9 mouse cellular contexts compared by ENCODE assay signal in the genomic region with DNA sequence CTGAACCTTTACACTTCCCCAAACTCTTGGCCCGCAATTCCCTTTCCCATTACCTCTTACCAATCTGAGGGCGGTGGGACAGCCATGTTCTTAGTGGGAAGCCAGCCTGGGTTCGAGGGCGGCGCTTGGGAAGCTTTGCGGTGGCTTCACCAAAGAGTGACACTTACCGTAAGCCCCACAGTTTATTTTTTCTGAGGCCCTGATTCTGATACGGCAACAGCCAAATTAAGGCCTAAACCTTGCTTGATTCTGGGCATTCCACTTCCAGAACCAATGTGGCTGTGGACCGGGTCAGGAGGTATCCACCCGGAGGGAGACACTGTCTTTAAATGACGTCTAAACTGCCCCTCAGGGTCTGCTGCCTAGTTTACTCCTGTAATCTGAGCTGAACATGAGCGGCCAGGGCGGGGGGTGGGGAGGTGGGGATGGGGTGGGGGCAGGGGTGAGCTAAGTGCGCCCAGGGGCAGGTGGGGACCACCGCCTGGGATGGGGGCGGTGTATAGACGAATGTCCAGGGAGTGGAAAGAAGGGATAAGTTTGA. TPM values are rescaled to one million over a fixed set of nuclear protein-coding genes. Genes with fewer than 3 reads are reported as not detected.
DNase-seq lines count a peak whose midpoint lies in the region; ATAC-seq and TF ChIP-seq lines count a peak whose summit lies in the region.
"Had no signal": no experiment of that assay in that cellular context is flagged by ENCODE, and none has a peak within 500 bp of the region (broad histone marks: within the 10 kb centered on the region; RNA-seq: fewer than 3 reads in every experiment).

No protein-coding gene starts in this region.

- DNase-seq in ES-E14 (ENCODE audit: low read depth, low spot score) = no peak
- peak; percentile 65 to 67 for DNase-seq in cerebellum, postnatal 25 days
- DNase-seq in forebrain, postnatal 0 days = no peak
- DNase-seq in natural killer cell, adult 2 months (ENCODE audit: low spot score in 2 of 2) = no peak
- no peak for DNase-seq in heart, adult 2 months
- DNase-seq in liver, postnatal 0 days = no peak
- DNase-seq in left cerebral cortex, adult 18-20 months (ENCODE audit: low spot score in 2 of 2) = no peak

- no peaks in the 10 kb centered on the region for H3K9me3 ChIP-seq in ES-E14 (ENCODE audit: control insufficient read depth, insufficient read depth, low read depth, low read length)
- H3K9me3 ChIP-seq in forebrain, postnatal 0 days (ENCODE audit: low read length) = no peaks in the 10 kb centered on the region
- no peaks in the 10 kb centered on the region for H3K9me3 ChIP-seq in midbrain, embryonic 13.5 days
- H3K9me3 ChIP-seq in liver, postnatal 0 days (ENCODE audit: low read length) = no peaks in the 10 kb centered on the region

- peak overlapping the region; percentile 68 to 76 for H3K4me3 ChIP-seq in ES-E14 (ENCODE audit: insufficient read depth in 1 of 2, low read depth in 1 of 2, low read length in 2 of 2, poor library complexity in 1 of 2, severe bottlenecking in 1 of 2)
- H3K4me3 ChIP-seq in forebrain, postnatal 0 days (ENCODE audit: low read depth, low read length) = peak overlapping the region; percentile 48
- peak overlapping the region; percentile 69 for H3K4me3 ChIP-seq in midbrain, embryonic 13.5 days (replicated peaks)
- H3K4me3 ChIP-seq in heart, adult 2 months = no peak overlapping the region
- H3K4me3 ChIP-seq in liver, postnatal 0 days (ENCODE audit: low read depth, low read length) = no peak overlapping the region

- in situ Hi-C loops in ES-E14 (cut with MboI; ENCODE audit: low sequenced_read_pairs in 2 of 2, unreplicated experiment in 2 of 2) = no loop called here

- no peak for TF ChIP-seq POLR2A in heart, adult 2 months (IDR thresholded peaks at IDR 0.05; ENCODE audit: insufficient read depth, low read depth, low read length)

- no peak overlapping the region for H3K9ac ChIP-seq in ES-E14 (ENCODE audit: insufficient read depth, low read depth, low read length, poor library complexity, severe bottlenecking)
- H3K9ac ChIP-seq in forebrain, postnatal 0 days = no peak overlapping the region
- H3K9ac ChIP-seq in midbrain, embryonic 13.5 days (replicated peaks) = peak overlapping the region; percentile 61
- H3K9ac ChIP-seq in heart, adult 2 months (ENCODE audit: low read depth, low read length) = no peak overlapping the region
- no peak overlapping the region for H3K9ac ChIP-seq in liver, postnatal 0 days (replicated peaks)

- no peak overlapping the region for H3K27ac ChIP-seq in ES-E14 (ENCODE audit: insufficient read depth, low read depth, low read length, poor library complexity, severe bottlenecking)
- peak overlapping the region; percentile 62 for H3K27ac ChIP-seq in forebrain, postnatal 0 days (ENCODE audit: low read depth, low read length)
- H3K27ac ChIP-seq in midbrain, embryonic 13.5 days = peak overlapping the region; percentile 98
- no peak overlapping the region for H3K27ac ChIP-seq in heart, adult 2 months
- H3K27ac ChIP-seq in liver, postnatal 0 days (ENCODE audit: low read depth) = no peak overlapping the region
- H3K27ac ChIP-seq: macrophage had no signal

- H3K4me2 ChIP-seq in forebrain, postnatal 0 days (ENCODE audit: low read depth) = peak overlapping the region; percentile 56
- peak overlapping the region; percentile 61 for H3K4me2 ChIP-seq in midbrain, embryonic 13.5 days (replicated peaks)
- H3K4me2 ChIP-seq in liver, postnatal 0 days (ENCODE audit: low read depth, low read length) = no peak overlapping the region

- H3K27me3 ChIP-seq in forebrain, postnatal 0 days (ENCODE audit: insufficient read depth, low read length) = peaks cover 20% of the 10 kb centered on the region
- H3K27me3 ChIP-seq in midbrain, embryonic 13.5 days = peaks cover 68% of the 10 kb centered on the region
- H3K27me3 ChIP-seq in heart, adult 2 months (ENCODE audit: control insufficient read depth, insufficient read depth, low read length) = peaks cover 47% of the 10 kb centered on the region
- H3K27me3 ChIP-seq in liver, postnatal 0 days (ENCODE audit: insufficient read depth, low read length) = peaks cover 100% of the 10 kb centered on the region

- intact Hi-C loops in heart, adult 2 months (cut with DNase I) = no loop called here

- no peak for TF ChIP-seq CTCF in forebrain, postnatal 0 days (IDR thresholded peaks at IDR 0.05; ENCODE audit: low read depth)
- TF ChIP-seq CTCF in heart, adult 2 months (IDR thresholded peaks at IDR 0.05) = no peak
- TF ChIP-seq CTCF in liver, postnatal 0 days (IDR thresholded peaks at IDR 0.05; ENCODE audit: low read depth) = no peak

- peaks cover 2 to 3% of the 10 kb centered on the region in 2 experiments; a peak in 2 of 4 replicates for H3K4me1 ChIP-seq in ES-E14 (ENCODE audit: control insufficient read depth in 2 of 2, insufficient read depth in 2 of 2, low read length in 2 of 2, poor library complexity in 1 of 2)
- no peaks in the 10 kb centered on the region for H3K4me1 ChIP-seq in forebrain, postnatal 0 days (ENCODE audit: insufficient read depth)
- H3K4me1 ChIP-seq in midbrain, embryonic 13.5 days (replicated peaks) = peaks cover 33% of the 10 kb centered on the region
- no peaks in the 10 kb centered on the region for H3K4me1 ChIP-seq in heart, adult 2 months (ENCODE audit: control insufficient read depth, insufficient read depth, low read length)
- H3K4me1 ChIP-seq in liver, postnatal 0 days (ENCODE audit: insufficient read depth) = peaks cover 13% of the 10 kb centered on the region

- WGBS in forebrain, postnatal 0 days = 16% methylated on average over 17 of the region's 17 CpGs
- WGBS in midbrain, embryonic 13.5 days = 2% methylated on average over 17 of the region's 17 CpGs
- 5% methylated on average over 17 of the region's 17 CpGs for WGBS in heart, adult 2 months
- 3% methylated on average over 17 of the region's 17 CpGs for WGBS in liver, postnatal 0 days (ENCODE audit: insufficient replicate concordance)

- no peak for TF ChIP-seq EP300 in heart, adult 2 months (IDR thresholded peaks at IDR 0.05; ENCODE audit: insufficient read depth, low read depth, low read length)
- no peak for TF ChIP-seq EP300 in liver, postnatal 0 days (IDR thresholded peaks at IDR 0.05; ENCODE audit: low read depth)

- ATAC-seq in forebrain, postnatal 0 days = no peak
- ATAC-seq in midbrain, embryonic 13.5 days = peak; percentile 6
- no peak for ATAC-seq in liver, postnatal 0 days

- H3K36me3 ChIP-seq in ES-E14 (ENCODE audit: control insufficient read depth, insufficient read depth, low read length, poor library complexity, severe bottlenecking) = peaks cover 6% of the 10 kb centered on the region; the same call in 1 of the 2 replicates
- no peaks in the 10 kb centered on the region for H3K36me3 ChIP-seq in forebrain, postnatal 0 days (ENCODE audit: insufficient read depth)
- no peaks in the 10 kb centered on the region for H3K36me3 ChIP-seq in midbrain, embryonic 13.5 days
- no peaks in the 10 kb centered on the region for H3K36me3 ChIP-seq in heart, adult 2 months (ENCODE audit: control insufficient read depth, insufficient read depth, low read length)
- H3K36me3 ChIP-seq in liver, postnatal 0 days (replicated peaks; ENCODE audit: insufficient read depth, low read length) = no peaks in the 10 kb centered on the region

- no peaks in the 10 kb centered on the region for H3K79me2 ChIP-seq in heart, adult 2 months (replicated peaks; ENCODE audit: control insufficient read depth, insufficient read depth, low read length)

TF ChIP-seq in ES-E14, 5 proteins besides CTCF, POLR2A, EP300 and RAD21 (continues in another document):
- TF ChIP-seq HCFC1 (IDR thresholded peaks at IDR 0.05; ENCODE audit: borderline replicate concordance, insufficient read depth, low read length) (no peak), CHD2 (IDR thresholded peaks at IDR 0.05; ENCODE audit: low read depth, low read length) (no peak), ZNF384 (IDR thresholded peaks at IDR 0.05; ENCODE audit: low read depth, low read length) (no peak), MAFK (IDR thresholded peaks at IDR 0.05; ENCODE audit: insufficient read depth, low read depth, low read length) (no peak)

RNA-seq across cellular contexts. Expression of a gene that starts 2.0 kb away (rescaled TPM):
- 17.3 and 22.1 TPM in 2 replicates for total RNA-seq in ES-E14 (2012; rRNA removed)
- total RNA-seq in forebrain, postnatal 0 days (2014; rRNA removed) = 44.9 and 105 TPM in 2 replicates
- polyA plus RNA-seq in forebrain, postnatal 0 days (2015; fragmentation: Nextera tagmentation; extraction: Ambion mirVana) = 9.6 and 16.3 TPM in 2 replicates
- 10.3 and 10.7 TPM in 2 replicates for polyA plus RNA-seq in midbrain, embryonic 13.5 days (2015; fragmentation: Nextera tagmentation; extraction: Ambion mirVana)
- total RNA-seq in heart, adult 2 months (2021) = not detected
- 0.31 TPM in 1 of 2 replicates, not detected in the other for polyA plus RNA-seq in heart, adult 2 months (2012; rRNA removed)
- polyA plus RNA-seq in liver, postnatal 0 days (2015; fragmentation: Nextera tagmentation; extraction: Ambion mirVana) = not detected in 2 replicates
- total RNA-seq in left cerebral cortex, adult 18-20 months (2021) = 10 to 100 TPM; 19.0 to 20.2 TPM
- polyA plus RNA-seq: macrophage had no signal

RNA-seq across cellular contexts. Expression of a gene that starts 7.8 kb away (rescaled TPM):
- total RNA-seq in ES-E14 (2012; rRNA removed) = 15.2 and 29.7 TPM in 2 replicates
- total RNA-seq in forebrain, postnatal 0 days (2014; rRNA removed) = 13.9 and 22.8 TPM in 2 replicates
- 5.1 and 13.8 TPM in 2 replicates for polyA plus RNA-seq in forebrain, postnatal 0 days (2015; fragmentation: Nextera tagmentation; extraction: Ambion mirVana)
- polyA plus RNA-seq in midbrain, embryonic 13.5 days (2015; fragmentation: Nextera tagmentation; extraction: Ambion mirVana) = 15.5 and 16.7 TPM in 2 replicates
- not detected for total RNA-seq in heart, adult 2 months (2021)
- polyA plus RNA-seq in heart, adult 2 months (2012; rRNA removed) = not detected in 2 replicates
- polyA plus RNA-seq in liver, postnatal 0 days (2015; fragmentation: Nextera tagmentation; extraction: Ambion mirVana) = not detected in 2 replicates
- 1 to 10 TPM; 3.0 to 4.0 TPM for total RNA-seq in left cerebral cortex, adult 18-20 months (2021)
- polyA plus RNA-seq: macrophage had no signal

RNA-seq across cellular contexts. Expression of a gene that starts 17.1 kb away (rescaled TPM):
- not detected in 2 replicates for total RNA-seq in ES-E14 (2012; rRNA removed)
- total RNA-seq in forebrain, postnatal 0 days (2014; rRNA removed) = 0.15 and 1.0 TPM in 2 replicates
- polyA plus RNA-seq in forebrain, postnatal 0 days (2015; fragmentation: Nextera tagmentation; extraction: Ambion mirVana) = 0.23 TPM in 1 of 2 replicates, not detected in the other
- polyA plus RNA-seq in midbrain, embryonic 13.5 days (2015; fragmentation: Nextera tagmentation; extraction: Ambion mirVana) = 0.43 and 0.73 TPM in 2 replicates
- total RNA-seq in heart, adult 2 months (2021) = not detected
- not detected in 2 replicates for polyA plus RNA-seq in heart, adult 2 months (2012; rRNA removed)
- polyA plus RNA-seq in liver, postnatal 0 days (2015; fragmentation: Nextera tagmentation; extraction: Ambion mirVana) = not detected in 2 replicates
- total RNA-seq in left cerebral cortex, adult 18-20 months (2021) = not detected
- polyA plus RNA-seq: macrophage had no signal

RNA-seq across cellular contexts. Expression of a gene that starts 22.4 kb away (rescaled TPM):
- total RNA-seq in ES-E14 (2012; rRNA removed) = 0.21 and 0.31 TPM in 2 replicates
- total RNA-seq in forebrain, postnatal 0 days (2014; rRNA removed) = 0.33 and 0.38 TPM in 2 replicates
- 0.12 TPM in 1 of 2 replicates, not detected in the other for polyA plus RNA-seq in forebrain, postnatal 0 days (2015; fragmentation: Nextera tagmentation; extraction: Ambion mirVana)
- polyA plus RNA-seq in midbrain, embryonic 13.5 days (2015; fragmentation: Nextera tagmentation; extraction: Ambion mirVana) = 1.1 and 2.3 TPM in 2 replicates
- not detected for total RNA-seq in heart, adult 2 months (2021)
- not detected in 2 replicates for polyA plus RNA-seq in heart, adult 2 months (2012; rRNA removed)
- not detected in 2 replicates for polyA plus RNA-seq in liver, postnatal 0 days (2015; fragmentation: Nextera tagmentation; extraction: Ambion mirVana)
- under 1 TPM; 0.28 to 0.35 TPM for total RNA-seq in left cerebral cortex, adult 18-20 months (2021)
- polyA plus RNA-seq: macrophage had no signal

Comparison
In these comparisons a context has a peak if more than half of its experiments do, and no peak if none do; other contexts are left out.
1. DNase-seq: peak in cerebellum, postnatal 25 days (2 of 2); none in ES-E14 (single experiment), forebrain, postnatal 0 days (single experiment), natural killer cell, adult 2 months (0 of 2), heart, adult 2 months (0 of 2), liver, postnatal 0 days (single experiment) and left cerebral cortex, adult 18-20 months (0 of 2).
2. H3K27ac ChIP-seq: peak in forebrain, postnatal 0 days (single experiment) and midbrain, embryonic 13.5 days (single experiment); none in ES-E14 (single experiment), heart, adult 2 months (single experiment) and liver, postnatal 0 days (single experiment).
3. H3K4me3 ChIP-seq: peak in ES-E14 (2 of 2), forebrain, postnatal 0 days (single experiment) and midbrain, embryonic 13.5 days (single experiment); none in heart, adult 2 months (single experiment) and liver, postnatal 0 days (single experiment).
4. RNA of a gene that starts 2.0 kb away (total RNA-seq): 44.9 to 105 TPM in forebrain, postnatal 0 days, 19.0 to 20.2 TPM in left cerebral cortex, adult 18-20 months and 17.3 to 22.1 TPM in ES-E14; not detected in heart, adult 2 months; every median in the first group is over 10 times any median in the second.